Mouse (Mus musculus) embryonic facial prominence, embryonic 10.5 days (tissue): Measurements from ENCODE around the gene Tmem183a. TPM values are rescaled to one million over a fixed set of nuclear protein-coding genes. Genes with fewer than 3 reads are reported as not detected.

ENCODE experiments used
- DNase-seq: peaks from one replicate; pipeline ENCODE4 v3.0.0-alpha.2; 2017; ENCODE audit warnings: low spot score
- H3K27ac ChIP-seq: fragments of 300-500 bp; sonication (generic); replicated peaks from 2 replicates; pipeline ENCODE4 v1.5.1; 2016; ENCODE audit warnings: mild to moderate bottlenecking
- H3K27me3 ChIP-seq: fragments of 300-500 bp; sonication (generic); replicated peaks from 2 replicates; pipeline ENCODE4 v1.6.1; 2016; ENCODE audit warnings: low read depth, mild to moderate bottlenecking; ENCODE audit not compliant: poor library complexity, severe bottlenecking
- H3K36me3 ChIP-seq: fragments of 300-500 bp; sonication (generic); replicated peaks from 2 replicates; pipeline ENCODE4 v1.6.1; 2016; ENCODE audit warnings: mild to moderate bottlenecking, moderate library complexity
- H3K4me1 ChIP-seq: fragments of 300-500 bp; sonication (generic); 2 replicates; pipeline ENCODE4 v1.6.1; 2016
- H3K4me3 ChIP-seq: fragments of 300-500 bp; sonication (generic); 2 replicates; pipeline ENCODE4 v1.5.1; 2016; ENCODE audit warnings: mild to moderate bottlenecking, moderate library complexity
- H3K9me3 ChIP-seq: fragments of 300-500 bp; sonication (generic); 2 replicates; pipeline ENCODE4 v1.6.1; 2016; ENCODE audit warnings: mild to moderate bottlenecking
- WGBS: fragments of 180-500 bp; shearing (Covaris S2); methylation state at CpG from one replicate; pipeline ENCODE4 v1.1.7; 2016; 5-methylcytosine and 5-hydroxymethylcytosine counted together
- polyA plus RNA-seq: library from polyadenylated mRNA; unstranded; fragments of >200 nt; fragmentation: Nextera tagmentation; extraction: Ambion mirVana; gene quantifications from 2 replicates; pipeline ENCODE4 v1.2.1, GENCODE M21; 2016

The Tmem183a gene
- polyA plus RNA-seq, 1 experiment from 2014 or later = 126 TPM

DNA sequence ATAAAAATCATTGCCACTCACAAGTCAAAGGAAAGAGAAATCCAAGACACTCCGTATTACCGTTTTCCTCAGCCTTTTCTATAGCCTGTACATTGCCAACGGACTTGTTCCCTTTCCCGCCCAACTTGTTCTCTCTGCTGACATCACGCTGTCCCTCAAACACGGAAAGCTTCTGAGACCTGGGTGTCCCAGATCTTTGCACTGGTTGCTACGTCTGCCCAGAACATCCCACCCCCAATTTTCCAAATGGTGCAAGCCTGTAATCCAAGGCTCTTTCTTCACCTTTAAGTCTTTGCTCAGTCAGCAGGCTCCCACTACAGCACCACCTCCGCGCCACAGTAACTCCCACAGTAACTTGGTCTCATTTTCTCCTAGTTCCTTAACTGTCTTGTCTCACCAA lies 56.8 kb downstream of the Tmem183a start:
- WGBS = 94% methylated on average over 9 of the region's 9 CpGs
- H3K4me3 ChIP-seq = no peak overlapping the region
- peaks cover 10% of the 10 kb centered on the region for H3K36me3 ChIP-seq
- H3K27ac ChIP-seq = no peak overlapping the region
- peaks cover 7% of the 10 kb centered on the region; the same call in 1 of the 2 replicates for H3K9me3 ChIP-seq
- no peak for DNase-seq
- H3K27me3 ChIP-seq = peaks cover 30% of the 10 kb centered on the region
- peaks cover 25% of the 10 kb centered on the region for H3K4me1 ChIP-seq

DNA sequence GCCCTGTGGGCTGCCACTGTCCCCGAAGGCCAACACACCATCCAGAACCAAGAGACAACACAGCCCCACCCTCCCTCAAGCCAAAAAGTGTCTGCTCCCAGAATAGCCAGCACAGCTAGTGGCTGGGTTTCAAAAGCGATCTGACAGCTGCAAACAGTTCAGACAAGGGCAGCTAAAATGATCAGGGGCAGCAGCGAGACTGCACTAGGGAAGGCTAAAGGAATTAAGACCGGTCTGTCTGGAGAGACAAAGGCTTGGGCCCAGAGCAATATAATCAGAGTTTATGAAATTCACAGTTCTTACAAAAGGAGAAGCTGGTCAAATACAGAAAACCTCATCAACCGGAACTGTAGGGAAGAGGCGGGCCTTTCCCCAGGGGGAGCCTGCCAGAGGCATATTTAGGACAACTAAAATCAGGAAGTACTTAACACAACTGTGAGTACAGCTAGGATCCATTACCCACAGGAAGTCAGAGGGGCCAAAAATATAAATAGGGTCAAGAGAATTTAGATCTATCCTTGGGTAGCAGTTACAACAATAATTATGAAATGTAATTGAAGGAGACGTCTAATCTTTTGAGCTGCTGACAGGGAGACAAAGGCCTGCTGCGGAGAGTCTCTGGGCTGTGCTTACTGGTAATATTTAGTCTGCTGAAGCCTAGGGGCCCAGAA lies 59.1 kb downstream of the Tmem183a start:
- Histone ChIP-seq H3K4me3 (no peak overlapping the region), H3K27me3 (peaks cover 53% of the 10 kb centered on the region), H3K4me1 (peaks cover 36% of the 10 kb centered on the region), H3K27ac (peak overlapping the region; percentile 81), H3K36me3 (peaks cover 10% of the 10 kb centered on the region), H3K9me3 (peaks cover 7% of the 10 kb centered on the region; the same call in 1 of the 2 replicates)
- peak; percentile 49 for DNase-seq
- WGBS = 30% methylated on average over 8 of the region's 8 CpGs

DNA sequence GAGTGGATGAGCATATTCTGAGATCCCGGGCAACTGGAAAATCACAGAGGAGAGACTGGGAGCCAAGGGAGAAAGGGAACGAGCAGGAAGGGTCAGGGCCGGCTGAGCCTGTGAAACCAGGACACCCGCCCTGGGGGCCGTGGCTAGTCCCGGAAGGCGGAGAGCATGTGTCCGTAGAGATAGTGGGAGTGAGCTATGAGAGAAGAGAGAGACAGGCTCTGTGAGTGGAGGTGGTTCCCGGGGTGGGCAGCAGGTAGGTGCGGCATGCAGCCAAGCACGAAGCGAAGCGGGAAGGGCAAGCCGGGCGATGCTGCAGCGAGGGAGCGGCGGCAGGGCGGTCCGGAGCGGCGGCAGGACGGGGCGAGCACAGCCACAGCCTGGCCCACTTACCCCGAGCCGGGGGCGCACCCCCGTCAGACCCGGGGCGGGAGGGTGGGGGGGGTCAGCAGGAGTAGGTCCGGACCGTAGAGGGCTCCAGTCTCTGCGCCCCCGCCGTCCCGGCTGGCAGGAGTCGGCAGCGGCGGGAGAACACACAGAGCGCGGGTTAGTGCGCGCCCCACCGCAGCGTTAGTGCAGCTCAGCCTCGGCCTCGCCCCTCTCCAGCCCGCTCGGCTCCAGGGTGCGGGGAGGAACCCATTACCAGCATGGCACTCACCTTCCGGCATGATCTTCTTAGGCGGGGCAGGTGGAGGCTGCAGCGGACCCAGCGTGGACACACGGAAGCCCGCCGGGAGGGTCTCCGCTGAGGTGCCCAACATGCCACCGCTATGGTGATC lies 63.0 kb downstream of the Tmem183a start:
- peak; percentile 66 for DNase-seq
- H3K27me3 ChIP-seq = peaks cover 54% of the 10 kb centered on the region
- WGBS = 4% methylated on average over 59 of the region's 59 CpGs
- H3K9me3 ChIP-seq = no peaks in the 10 kb centered on the region
- peaks cover 2% of the 10 kb centered on the region; the same call in 1 of the 2 replicates for H3K36me3 ChIP-seq
- peak overlapping the region; percentile 85 for H3K27ac ChIP-seq
- peak overlapping the region; percentile 74 for H3K4me3 ChIP-seq
- peaks cover 31% of the 10 kb centered on the region for H3K4me1 ChIP-seq

- H3K4me1 ChIP-seq = peaks cover 24% of the 10 kb centered on the region
- WGBS = 86% methylated on average over 8 of the region's 8 CpGs
- no peaks in the 10 kb centered on the region for H3K36me3 ChIP-seq
- no peak overlapping the region for H3K27ac ChIP-seq
- no peak for DNase-seq
- peaks cover 54% of the 10 kb centered on the region for H3K27me3 ChIP-seq
- H3K4me3 ChIP-seq = no peak overlapping the region
- no peaks in the 10 kb centered on the region for H3K9me3 ChIP-seq
These were observed 64.5 kb downstream of the Tmem183a start for GRCm38 (mm10) chr1:134297265-134297664.

Other genes with a start within 250 kb of the Tmem183a start
- 0.96 and 0.99 TPM in 2 replicates for gene Chil1, start 179.8 kb downstream of the Tmem183a start, polyA plus RNA-seq
- 0.49 and 1.4 TPM in 2 replicates for gene Mybph, start 168.5 kb downstream of the Tmem183a start, polyA plus RNA-seq
- 0.28 and 0.65 TPM in 2 replicates for gene Adora1, start 126.5 kb downstream of the Tmem183a start, polyA plus RNA-seq
- 0.62 and 3.1 TPM in 2 replicates for gene Myog, start 72.0 kb downstream of the Tmem183a start, polyA plus RNA-seq
- 2.4 and 2.5 TPM in 2 replicates for gene Ppfia4, start 29.1 kb downstream of the Tmem183a start, polyA plus RNA-seq
- gene 4933406M09Rik, start 24.0 kb upstream of the Tmem183a start, polyA plus RNA-seq = not detected in 2 replicates
- 37.0 and 37.3 TPM in 2 replicates for gene Cyb5r1, start 43.6 kb upstream of the Tmem183a start, polyA plus RNA-seq
- 75.8 and 76.2 TPM in 2 replicates for gene Adipor1, start 53.4 kb upstream of the Tmem183a start, polyA plus RNA-seq
- 39.1 and 42.6 TPM in 2 replicates for gene Klhl12, start 93.6 kb upstream of the Tmem183a start, polyA plus RNA-seq
- gene Rabif, start 132.7 kb upstream of the Tmem183a start, polyA plus RNA-seq = 40.9 and 41.8 TPM in 2 replicates
- gene Mgat4e, start 187.7 kb upstream of the Tmem183a start, polyA plus RNA-seq = not detected in 2 replicates
- gene Kdm5b, start 198.2 kb upstream of the Tmem183a start, polyA plus RNA-seq = 78.4 and 79.0 TPM in 2 replicates